Mouse (Mus musculus): ENCODE data around the gene Erlin1. TPM values are rescaled to one million over a fixed set of nuclear protein-coding genes. Genes with fewer than 3 reads are reported as not detected.

The Erlin1 gene
- polyA plus RNA-seq, 1 experiment from 2014 or later: 38.9 TPM

Other genes starting within 250 kb of the Erlin1 start
- gene Dnmbp, start 129.6 kb downstream of the Erlin1 start, polyA plus RNA-seq (2014; fragmentation: Nextera tagmentation; extraction: Ambion mirVana): 28.0 and 30.5 TPM in 2 replicates
- 46.3 and 54.7 TPM in 2 replicates for gene Cpn1, start 83.2 kb downstream of the Erlin1 start, polyA plus RNA-seq (2014; fragmentation: Nextera tagmentation; extraction: Ambion mirVana)
- gene Cyp2c23, start 40.6 kb downstream of the Erlin1 start, polyA plus RNA-seq (2014; fragmentation: Nextera tagmentation; extraction: Ambion mirVana): 1.7 TPM in 2 replicates
- 44.8 and 45.9 TPM in 2 replicates for gene Chuk, start 37.7 kb upstream of the Erlin1 start, polyA plus RNA-seq (2014; fragmentation: Nextera tagmentation; extraction: Ambion mirVana)
- 30.6 TPM in 2 replicates for gene Cwf19l1, start 66.1 kb upstream of the Erlin1 start, polyA plus RNA-seq (2014; fragmentation: Nextera tagmentation; extraction: Ambion mirVana)
- gene Bloc1s2, start 76.7 kb upstream of the Erlin1 start, polyA plus RNA-seq (2014; fragmentation: Nextera tagmentation; extraction: Ambion mirVana): 86.5 and 90.1 TPM in 2 replicates
- not detected in 2 replicates for gene Pkd2l1, start 122.7 kb upstream of the Erlin1 start, polyA plus RNA-seq (2014; fragmentation: Nextera tagmentation; extraction: Ambion mirVana)
- 0.56 and 0.97 TPM in 2 replicates for gene Scd3, start 133.5 kb upstream of the Erlin1 start, polyA plus RNA-seq (2014; fragmentation: Nextera tagmentation; extraction: Ambion mirVana)
- gene Scd2, start 223.9 kb upstream of the Erlin1 start, polyA plus RNA-seq (2014; fragmentation: Nextera tagmentation; extraction: Ambion mirVana): 237 and 282 TPM in 2 replicates

Data from stomach, embryonic 14.5 days (tissue).